Mouse (Mus musculus): ENCODE data around the gene Nubp1. TPM values are rescaled to one million over a fixed set of nuclear protein-coding genes. Genes with fewer than 3 reads are reported as not detected.

Gene Nubp1
- 19.0 and 20.6 TPM in 2 replicates for polyA plus RNA-seq (2012; rRNA removed)

DNA sequence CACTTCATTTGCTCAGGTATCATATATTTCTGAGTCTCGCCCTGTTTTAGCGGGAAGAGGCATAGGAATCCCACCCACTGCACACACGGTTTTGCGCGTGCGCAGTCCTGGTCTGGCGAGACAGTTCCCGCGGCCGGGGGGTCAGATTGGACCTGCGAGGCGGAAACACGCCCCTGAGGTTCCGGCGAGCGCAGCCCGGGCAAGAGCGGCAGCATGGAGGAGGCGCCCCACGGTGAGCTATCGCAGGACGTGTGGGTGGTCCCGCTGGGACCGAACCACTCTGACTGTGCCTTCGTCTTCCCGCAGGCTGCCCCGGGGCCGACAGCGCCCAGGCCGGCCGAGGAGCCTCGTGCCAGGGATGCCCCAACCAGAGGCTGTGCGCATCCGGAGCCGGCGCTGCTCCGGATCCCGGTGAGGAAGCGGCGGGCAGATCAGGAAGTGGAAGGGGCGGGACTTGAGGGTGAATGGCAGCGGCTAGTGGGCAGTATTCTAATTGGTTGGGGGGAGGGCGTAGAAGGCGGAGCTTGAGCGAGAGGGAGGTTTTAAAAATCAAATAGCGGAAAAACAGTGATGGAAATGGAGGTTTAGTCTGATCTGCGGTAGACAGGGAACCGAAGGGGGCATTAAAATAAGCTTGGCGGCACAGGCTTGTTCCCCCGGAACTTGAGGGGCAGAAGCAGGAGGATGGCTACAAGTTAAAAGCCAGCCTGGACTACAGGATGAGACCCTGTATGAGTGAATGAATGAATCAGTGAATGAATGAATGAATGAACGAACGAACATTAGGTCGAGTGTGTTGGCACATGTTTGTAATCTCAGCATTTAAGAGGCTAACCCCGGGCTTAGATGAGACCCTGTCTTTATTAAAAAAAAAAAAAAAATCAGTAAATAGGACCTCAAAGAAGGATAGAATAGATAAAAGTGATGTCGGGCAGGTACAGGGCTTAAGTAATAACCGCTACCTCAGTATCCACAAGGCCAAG is at the start of gene Nubp1:
TSS of gene Nubp1 (plus strand) at position 185 of the 983 bp plus-strand sequence.
- H3K4me1 ChIP-seq (ENCODE audit: control insufficient read depth, insufficient read depth, low read length), result peaks cover 2% of the 10 kb centered on the region
- peak within 1 kb of the TSS; percentile 82 for H3K27ac ChIP-seq (ENCODE audit: control insufficient read depth, insufficient read depth, low read depth, low read length)
- peak; percentile 91 for TF ChIP-seq POLR2A (IDR thresholded peaks at IDR 0.05; ENCODE audit: control insufficient read depth, low read depth, low read length)
- no peak for TF ChIP-seq CTCF (IDR thresholded peaks at IDR 0.05; ENCODE audit: control insufficient read depth, insufficient read depth, insufficient replicate concordance, low read depth, low read length)
- no peaks in the 10 kb centered on the region; the same call in 1 of the 2 replicates for H3K36me3 ChIP-seq (ENCODE audit: control insufficient read depth, insufficient read depth, low read length)
- no peaks in the 10 kb centered on the region for H3K27me3 ChIP-seq (ENCODE audit: control insufficient read depth, insufficient read depth, low read length)
- H3K4me3 ChIP-seq (ENCODE audit: control insufficient read depth, low read depth, low read length), result peak within 1 kb of the TSS; percentile 86

DNA sequence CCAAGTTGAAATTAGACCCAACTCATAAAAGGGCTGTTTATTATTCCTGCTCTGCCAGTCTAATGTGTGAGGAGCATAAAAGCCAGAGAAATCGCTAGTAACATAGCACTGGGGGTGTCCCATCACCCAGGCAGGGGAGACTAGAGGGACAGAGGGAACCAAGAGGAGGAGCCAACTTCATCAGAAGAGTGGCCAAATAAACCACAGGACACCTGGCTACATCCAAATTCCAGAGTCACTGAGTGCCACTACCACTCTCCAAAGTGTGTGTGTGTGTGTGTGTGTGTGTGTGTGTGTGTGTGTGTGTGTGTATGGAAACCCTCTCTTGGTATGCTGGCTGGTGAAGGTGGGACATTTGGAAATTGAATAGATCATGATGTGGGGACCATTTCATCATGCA is 48.7 kb upstream of the Nubp1 start:
- Histone ChIP-seq H3K4me1 (ENCODE audit: control insufficient read depth, insufficient read depth, low read length) (peaks cover under 1% of the 10 kb centered on the region; the same call in 1 of the 2 replicates), H3K27ac (ENCODE audit: control insufficient read depth, insufficient read depth, low read depth, low read length) (no peak overlapping the region), H3K36me3 (ENCODE audit: control insufficient read depth, insufficient read depth, low read length) (no peaks in the 10 kb centered on the region), H3K4me3 (ENCODE audit: control insufficient read depth, low read depth, low read length) (no peak overlapping the region), H3K27me3 (ENCODE audit: control insufficient read depth, insufficient read depth, low read length) (no peaks in the 10 kb centered on the region)
- TF ChIP-seq CTCF (IDR thresholded peaks at IDR 0.05; ENCODE audit: control insufficient read depth, insufficient read depth, insufficient replicate concordance, low read depth, low read length) (no peak), POLR2A (IDR thresholded peaks at IDR 0.05; ENCODE audit: control insufficient read depth, low read depth, low read length) (no peak)

DNA sequence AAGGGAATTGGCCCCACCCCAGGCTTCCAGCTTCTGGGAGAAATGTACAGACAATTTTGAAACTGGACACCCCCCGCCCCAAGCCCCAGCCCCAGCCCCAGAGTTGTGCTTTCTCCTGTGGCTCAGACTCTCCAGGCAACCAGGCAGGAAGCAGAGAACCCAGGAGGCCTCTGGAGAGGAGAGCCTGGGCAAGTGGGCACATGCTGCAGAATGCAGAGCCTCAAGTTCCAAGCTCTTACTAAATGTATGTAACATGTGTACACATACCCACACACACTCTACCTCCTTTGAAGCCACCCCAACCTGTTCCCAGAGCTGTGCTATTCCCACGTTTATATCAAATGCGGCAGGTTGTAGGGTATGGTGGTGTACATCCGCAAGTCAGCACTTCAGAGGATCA is 46.0 kb upstream of the Nubp1 start:
- Histone ChIP-seq H3K27ac (ENCODE audit: control insufficient read depth, insufficient read depth, low read depth, low read length) (no peak overlapping the region), H3K36me3 (ENCODE audit: control insufficient read depth, insufficient read depth, low read length) (no peaks in the 10 kb centered on the region), H3K4me1 (ENCODE audit: control insufficient read depth, insufficient read depth, low read length) (no peaks in the 10 kb centered on the region; the same call in 1 of the 2 replicates), H3K4me3 (ENCODE audit: control insufficient read depth, low read depth, low read length) (no peak overlapping the region), H3K27me3 (ENCODE audit: control insufficient read depth, insufficient read depth, low read length) (no peaks in the 10 kb centered on the region)
- TF ChIP-seq CTCF (IDR thresholded peaks at IDR 0.05; ENCODE audit: control insufficient read depth, insufficient read depth, insufficient replicate concordance, low read depth, low read length) (no peak), POLR2A (IDR thresholded peaks at IDR 0.05; ENCODE audit: control insufficient read depth, low read depth, low read length) (no peak)

DNA sequence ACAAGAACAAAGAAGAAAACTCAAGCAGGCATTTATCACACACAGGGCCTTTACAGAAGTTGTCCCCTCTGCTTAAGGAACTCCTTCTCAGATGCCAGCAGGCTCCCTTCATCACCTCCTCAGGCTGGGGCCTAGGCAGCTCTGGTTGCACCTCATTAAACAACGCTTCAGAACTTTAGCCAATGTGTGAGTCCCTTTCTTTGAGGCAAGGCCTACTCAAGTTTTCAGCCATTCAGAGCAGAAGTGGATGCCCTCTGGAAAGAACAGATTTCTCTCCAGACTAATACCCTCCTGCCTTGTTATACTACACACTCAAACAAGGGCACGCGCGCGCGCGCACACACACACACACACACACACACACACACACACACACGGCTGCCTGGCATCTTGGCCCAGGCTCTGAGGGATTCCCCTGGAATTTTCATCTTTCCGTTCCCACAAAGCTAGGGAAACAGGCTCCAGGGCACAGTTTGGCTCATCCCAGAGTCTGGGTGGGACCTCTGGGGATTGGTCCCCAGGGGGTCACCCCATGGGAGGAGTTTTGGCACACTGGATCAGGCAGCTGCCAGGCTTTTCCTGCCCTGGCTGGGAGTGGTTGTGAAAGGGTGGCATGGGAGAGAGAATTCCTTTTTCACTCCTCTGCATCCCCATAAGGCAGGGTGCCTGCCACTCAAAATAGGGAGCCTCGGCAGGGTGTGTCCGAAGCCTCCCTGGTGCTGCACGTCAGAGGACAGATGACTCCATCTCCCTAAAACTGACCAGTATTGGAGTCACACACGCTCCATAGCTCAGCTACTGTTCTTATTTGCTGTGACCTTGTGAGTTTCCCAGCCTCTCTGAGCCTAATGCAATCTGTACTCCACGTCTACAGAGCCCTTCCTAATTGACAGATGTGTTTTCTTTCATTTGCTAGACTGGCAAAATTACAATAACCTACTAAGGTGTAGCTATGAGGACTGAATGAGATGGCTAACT is 45.2 kb upstream of the Nubp1 start:
- TF ChIP-seq CTCF (IDR thresholded peaks at IDR 0.05; ENCODE audit: control insufficient read depth, insufficient read depth, insufficient replicate concordance, low read depth, low read length) (no peak), POLR2A (IDR thresholded peaks at IDR 0.05; ENCODE audit: control insufficient read depth, low read depth, low read length) (no peak)
- no peaks in the 10 kb centered on the region for H3K27me3 ChIP-seq (ENCODE audit: control insufficient read depth, insufficient read depth, low read length)
- no peak overlapping the region for H3K27ac ChIP-seq (ENCODE audit: control insufficient read depth, insufficient read depth, low read depth, low read length)
- H3K4me3 ChIP-seq (ENCODE audit: control insufficient read depth, low read depth, low read length), result no peak overlapping the region
- H3K36me3 ChIP-seq (ENCODE audit: control insufficient read depth, insufficient read depth, low read length), result no peaks in the 10 kb centered on the region
- H3K4me1 ChIP-seq (ENCODE audit: control insufficient read depth, insufficient read depth, low read length), result no peaks in the 10 kb centered on the region; the same call in 1 of the 2 replicates

DNA sequence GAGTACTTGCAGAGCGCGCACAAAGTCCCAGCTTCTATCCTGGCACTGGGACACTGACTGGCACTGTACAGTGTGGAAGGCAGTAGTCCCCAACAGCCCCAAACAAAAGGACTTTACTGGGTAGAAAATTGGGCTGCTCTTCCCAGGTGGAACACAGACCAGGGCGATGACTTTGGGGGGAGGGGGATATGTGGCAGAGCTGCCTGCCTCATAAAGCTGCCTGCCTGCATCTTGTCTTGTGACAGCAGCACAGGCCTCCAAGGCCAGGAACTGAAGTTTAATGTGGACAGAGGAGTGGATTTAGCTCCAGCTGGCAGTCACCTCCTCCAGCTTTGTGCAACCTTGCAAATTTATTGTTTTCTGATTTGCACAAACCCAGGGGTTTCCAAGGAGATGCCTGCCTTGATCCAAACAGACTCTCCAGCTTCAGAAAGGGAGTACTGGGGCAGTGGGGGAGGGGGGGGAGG is 42.2 kb upstream of the Nubp1 start:
- no peak overlapping the region for H3K4me3 ChIP-seq (ENCODE audit: control insufficient read depth, low read depth, low read length)
- TF ChIP-seq CTCF (IDR thresholded peaks at IDR 0.05; ENCODE audit: control insufficient read depth, insufficient read depth, insufficient replicate concordance, low read depth, low read length), result no peak
- no peak for TF ChIP-seq POLR2A (IDR thresholded peaks at IDR 0.05; ENCODE audit: control insufficient read depth, low read depth, low read length)
- H3K4me1 ChIP-seq (ENCODE audit: control insufficient read depth, insufficient read depth, low read length), result no peaks in the 10 kb centered on the region; the same call in 1 of the 2 replicates
- H3K27me3 ChIP-seq (ENCODE audit: control insufficient read depth, insufficient read depth, low read length), result no peaks in the 10 kb centered on the region
- no peak overlapping the region for H3K27ac ChIP-seq (ENCODE audit: control insufficient read depth, insufficient read depth, low read depth, low read length)
- no peaks in the 10 kb centered on the region for H3K36me3 ChIP-seq (ENCODE audit: control insufficient read depth, insufficient read depth, low read length)

DNA sequence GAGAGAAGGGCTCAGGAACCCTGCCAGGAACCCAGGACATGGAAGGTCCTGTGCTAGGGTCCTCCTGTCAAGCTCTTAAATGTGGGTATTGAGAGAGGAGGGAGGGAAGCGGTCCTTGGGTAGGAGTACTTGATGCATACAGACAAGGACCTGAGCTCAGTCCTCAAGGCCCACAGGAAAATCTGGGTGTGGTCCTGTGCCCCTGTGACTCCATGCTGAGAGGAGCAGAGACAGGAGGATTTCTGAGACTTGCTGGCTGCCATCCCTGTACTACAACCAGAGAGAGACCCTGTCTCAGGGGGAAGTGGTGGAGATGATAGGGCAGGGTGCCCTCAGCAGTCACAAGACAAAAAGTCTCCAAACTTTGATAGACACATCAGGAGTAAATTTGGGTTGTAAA is 41.8 kb upstream of the Nubp1 start:
- H3K27ac ChIP-seq (ENCODE audit: control insufficient read depth, insufficient read depth, low read depth, low read length), result no peak overlapping the region

More for the DNA sequence above, 41.8 kb upstream of the Nubp1 start:
- no peaks in the 10 kb centered on the region for H3K27me3 ChIP-seq (ENCODE audit: control insufficient read depth, insufficient read depth, low read length)
- no peak for TF ChIP-seq POLR2A (IDR thresholded peaks at IDR 0.05; ENCODE audit: control insufficient read depth, low read depth, low read length)
- no peak for TF ChIP-seq CTCF (IDR thresholded peaks at IDR 0.05; ENCODE audit: control insufficient read depth, insufficient read depth, insufficient replicate concordance, low read depth, low read length)
- H3K4me3 ChIP-seq (ENCODE audit: control insufficient read depth, low read depth, low read length), result no peak overlapping the region
- H3K4me1 ChIP-seq (ENCODE audit: control insufficient read depth, insufficient read depth, low read length), result no peaks in the 10 kb centered on the region; the same call in 1 of the 2 replicates
- no peaks in the 10 kb centered on the region for H3K36me3 ChIP-seq (ENCODE audit: control insufficient read depth, insufficient read depth, low read length)
